Mouse (Mus musculus): ENCODE measurements around the gene Lrrc74b.

GRCm38 (mm10) chr16:17527606-17528005, 33.4 kb downstream of the Lrrc74b start:
- TF ChIP-seq POLR2A (IDR thresholded peaks at IDR 0.05; ENCODE audit: insufficient read depth, low read depth, low read length) (no peak), CTCF (IDR thresholded peaks at IDR 0.05; ENCODE audit: insufficient read depth, low read depth, low read length) (no peak)
